Mouse (Mus musculus): ENCODE measurements around the gene Mapk13.
"Not testable (repeated sequence)": the region's sequence is repeated elsewhere in the genome, so short reads cannot be mapped to it uniquely, and the experiment has no call there.

Gene Mapk13

DNA sequence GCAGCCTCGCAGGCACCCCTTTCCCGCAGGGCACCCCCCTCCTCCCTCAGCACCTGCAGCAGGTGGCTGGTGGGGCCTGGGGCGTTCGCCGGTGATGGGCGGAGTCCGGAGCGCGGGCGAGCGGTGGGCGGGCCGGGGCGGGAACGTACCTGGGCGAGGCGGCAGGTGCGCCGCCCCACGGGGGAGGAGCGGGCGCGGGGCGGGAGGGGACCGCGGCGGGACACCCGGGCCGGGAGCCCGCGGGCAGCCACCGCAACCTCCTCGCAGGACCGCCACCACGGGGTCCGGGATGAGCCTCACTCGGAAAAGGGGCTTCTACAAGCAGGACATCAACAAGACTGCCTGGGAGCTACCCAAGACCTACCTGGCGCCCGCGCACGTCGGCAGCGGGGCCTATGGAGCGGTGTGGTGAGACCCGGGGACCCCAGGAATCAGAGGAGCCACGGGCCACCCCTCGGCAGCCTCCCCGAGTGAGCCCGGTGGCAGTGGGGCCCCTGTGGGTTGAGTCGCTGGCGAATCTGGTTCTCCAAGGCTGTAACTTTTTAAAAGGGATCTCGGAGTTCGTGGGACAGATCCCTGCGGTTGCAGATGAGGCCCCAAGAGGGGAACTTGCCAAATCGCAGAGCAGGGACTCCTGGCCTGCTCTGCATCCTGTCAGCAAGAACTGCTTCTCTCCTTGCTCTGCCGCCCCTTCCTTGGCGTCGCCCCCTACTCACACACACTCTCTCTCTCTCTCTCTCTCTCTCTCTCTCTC lies at the start of gene Mapk13:
Mapk13 (plus strand) TSS at position 177 of the 754 bp plus-strand sequence.
- no peak for DNase-seq

DNA sequence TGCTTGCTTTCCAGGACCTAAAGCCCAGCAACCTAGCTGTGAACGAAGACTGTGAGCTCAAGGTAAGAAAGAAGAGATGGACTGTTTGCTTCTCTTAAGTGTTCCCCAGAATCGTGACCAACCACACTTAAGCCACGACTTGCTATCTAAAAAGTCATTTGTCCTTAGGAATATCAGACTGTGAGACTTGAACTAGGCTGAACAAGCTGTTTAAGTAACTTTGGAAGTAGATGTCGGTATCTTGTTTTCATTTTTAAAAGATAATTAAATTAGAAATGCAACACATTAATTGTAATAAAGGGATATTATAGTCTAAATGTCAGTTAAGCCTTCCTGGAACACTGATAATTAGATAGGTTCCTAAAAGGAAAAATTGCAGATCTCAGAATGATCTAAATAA lies 43.3 kb upstream of the Mapk13 start, which contains the start of gene AC170998.1:
AC170998.1 (plus strand) TSS at position 301 of the 400 bp plus-strand sequence.
- no peak for DNase-seq

DNA sequence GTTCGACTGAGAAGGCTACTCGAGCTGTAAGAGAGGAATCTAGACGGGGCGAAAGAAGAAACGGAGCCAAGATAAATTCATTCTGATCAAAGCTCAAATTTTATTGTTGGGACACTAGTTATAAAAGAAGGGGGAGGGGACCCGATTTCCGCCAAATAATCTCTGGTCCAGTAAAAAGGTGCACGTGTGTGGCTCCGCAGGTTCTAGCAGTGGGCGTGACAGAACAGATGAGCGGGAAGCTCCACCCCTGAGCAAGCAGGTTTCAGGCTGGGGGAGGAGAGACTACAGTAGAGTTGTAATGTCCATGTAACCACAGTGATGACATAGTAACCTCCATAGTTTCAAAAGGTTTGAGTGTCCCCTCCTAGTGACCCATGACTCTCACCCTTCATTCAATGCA lies 41.6 kb upstream of the Mapk13 start:
- peak; percentile 76 for DNase-seq

DNA sequence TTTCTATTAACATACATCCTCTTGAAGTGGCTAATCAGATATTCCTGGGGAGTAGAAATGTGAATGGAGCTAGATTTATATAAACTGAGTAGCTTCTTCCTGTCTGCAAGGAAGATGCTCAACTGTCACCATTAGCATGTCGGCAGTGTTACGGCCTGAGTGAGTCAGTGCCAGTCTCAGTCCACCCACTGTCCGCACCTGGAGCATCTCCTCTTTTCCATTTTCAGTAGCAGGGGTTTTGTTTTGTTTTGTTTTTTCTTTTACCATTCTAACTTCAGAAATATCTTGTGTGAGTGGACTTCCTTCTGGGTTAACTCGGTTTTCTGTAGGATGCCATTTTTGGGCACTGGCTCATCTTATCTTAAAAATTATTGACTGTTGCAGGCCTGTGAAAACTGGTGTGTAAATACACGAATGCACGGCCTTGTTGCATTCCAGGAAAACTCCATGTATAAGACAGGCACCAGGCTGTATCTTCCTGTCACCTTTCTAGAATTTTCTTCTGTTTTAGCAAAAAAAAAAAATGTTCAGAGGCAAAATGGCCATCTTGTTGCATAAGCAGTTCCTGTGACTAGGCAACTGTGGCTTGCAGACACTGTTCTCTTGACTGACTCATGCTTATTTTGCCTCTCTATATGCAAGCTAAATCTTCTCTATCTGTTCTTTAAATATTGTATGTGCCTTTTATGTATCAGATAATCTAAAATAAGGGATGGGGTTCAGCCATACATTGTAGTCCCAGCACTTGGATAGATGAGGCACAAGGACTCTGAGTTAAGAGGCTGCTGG lies 33.6 kb upstream of the Mapk13 start:
- DNase-seq: no peak

DNA sequence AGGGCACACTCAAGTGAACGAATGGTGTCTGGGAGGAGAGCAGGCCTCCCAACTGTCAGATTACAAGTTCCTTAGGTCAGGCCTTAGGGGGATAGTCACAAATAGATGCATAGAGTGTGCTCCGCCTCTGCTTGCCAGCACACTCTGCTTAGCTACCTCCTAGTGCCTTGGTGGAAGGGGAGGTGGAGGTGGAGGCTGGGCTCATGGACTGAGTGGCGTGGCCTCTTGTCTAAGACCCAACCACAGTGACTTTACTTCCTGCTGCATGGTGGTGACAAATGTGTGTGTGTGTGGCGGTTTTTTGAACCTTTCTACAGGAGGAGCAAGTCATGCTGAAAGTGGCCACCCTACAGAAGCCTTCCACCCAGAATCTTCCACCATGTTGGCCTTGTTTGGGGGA lies 32.6 kb upstream of the Mapk13 start:
- no peak for DNase-seq

DNA sequence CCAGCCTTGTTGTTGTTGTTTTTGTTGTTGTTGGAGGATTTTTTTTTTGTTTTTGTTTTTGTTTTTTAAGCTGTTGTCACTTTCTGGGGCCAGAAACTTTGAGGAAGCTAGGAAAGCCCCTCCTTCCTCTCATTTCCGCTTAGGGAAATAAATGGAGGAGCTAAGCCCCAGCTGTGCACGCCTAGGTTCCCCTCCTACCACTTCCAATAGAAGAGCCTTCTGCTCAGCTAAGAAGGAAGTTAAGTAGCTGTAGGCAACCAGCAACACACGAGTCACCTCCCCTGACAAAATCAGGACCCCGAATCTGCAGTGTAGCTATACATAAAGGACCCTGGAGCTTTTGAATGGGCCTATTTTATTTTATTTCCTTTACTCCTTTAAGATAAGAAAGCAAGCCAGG lies 31.1 kb upstream of the Mapk13 start:
- DNase-seq: no peak

DNA sequence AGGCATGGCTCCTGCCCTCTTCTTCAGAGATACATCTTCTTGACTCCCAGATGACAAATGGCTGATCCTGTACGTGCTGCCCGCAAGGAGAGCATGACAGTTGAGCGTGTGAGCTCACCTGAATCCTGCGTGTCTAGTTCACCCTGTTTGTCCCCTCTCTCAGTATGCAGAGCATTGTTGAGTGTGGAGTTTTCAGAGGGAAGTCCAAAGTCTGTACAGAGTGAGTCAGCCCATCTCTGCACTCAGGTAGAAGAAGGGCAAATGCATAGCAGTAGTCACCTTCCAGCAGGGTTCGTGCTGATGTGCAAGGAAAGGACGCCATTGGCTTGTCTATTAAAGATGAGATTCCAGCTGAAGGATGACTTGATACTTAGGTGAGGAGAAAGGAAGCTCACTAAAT lies 29.9 kb upstream of the Mapk13 start:
- no peak for DNase-seq

DNA sequence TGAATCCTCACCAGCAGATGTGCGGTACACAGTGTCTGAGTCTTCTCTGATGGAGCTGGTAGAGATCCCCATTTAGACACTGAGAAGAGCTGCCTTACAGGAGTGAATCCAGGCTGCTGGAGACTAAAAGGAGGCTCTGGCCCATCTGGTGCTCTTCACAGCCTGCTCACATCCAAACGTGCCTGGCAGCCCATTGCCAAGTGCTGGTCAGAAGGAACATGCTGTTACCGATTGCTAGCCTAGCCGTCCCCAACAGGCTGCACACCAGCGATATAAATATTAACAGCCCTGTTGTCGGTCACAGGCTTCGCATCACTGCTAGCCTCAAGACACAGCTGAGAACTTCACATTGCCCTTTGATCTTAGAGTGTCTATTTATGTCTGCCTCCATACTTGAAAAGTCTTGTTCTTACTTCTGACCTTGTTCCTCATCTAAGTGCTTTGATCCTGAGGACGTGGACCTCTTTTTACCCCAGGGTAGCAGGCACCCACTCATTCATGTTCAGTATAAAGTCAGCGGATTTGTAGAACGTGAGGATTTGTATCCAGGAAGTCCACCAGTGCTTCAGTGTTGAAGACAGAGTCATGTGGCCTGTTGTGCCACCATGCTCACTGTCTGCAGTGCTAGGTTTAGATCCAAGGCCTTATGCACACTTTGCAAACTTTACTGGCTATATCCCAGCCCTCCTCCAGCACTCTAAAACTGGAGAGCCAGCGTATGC lies 25.8 kb upstream of the Mapk13 start:
- peak; percentile 85 for DNase-seq

DNA sequence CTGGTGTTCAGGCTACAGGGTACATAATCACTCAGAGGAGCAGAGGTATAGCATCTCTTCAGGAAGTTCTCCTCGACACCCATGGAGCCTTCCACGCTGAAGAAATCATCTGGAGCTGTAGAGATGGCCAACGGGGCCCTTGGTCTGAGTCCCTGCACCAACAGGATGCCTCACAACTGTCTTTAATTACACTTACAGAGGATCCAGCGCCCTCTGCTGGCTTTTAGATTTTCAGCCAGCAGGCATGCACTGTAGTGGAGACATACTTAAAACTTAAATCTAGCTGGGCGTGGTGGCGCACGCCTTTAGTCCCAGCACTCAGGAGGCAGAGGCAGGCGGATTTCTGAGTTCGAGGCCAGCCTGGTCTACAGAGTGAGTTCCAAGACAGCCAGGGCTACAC lies 25.2 kb upstream of the Mapk13 start:
- DNase-seq: no peak

DNA sequence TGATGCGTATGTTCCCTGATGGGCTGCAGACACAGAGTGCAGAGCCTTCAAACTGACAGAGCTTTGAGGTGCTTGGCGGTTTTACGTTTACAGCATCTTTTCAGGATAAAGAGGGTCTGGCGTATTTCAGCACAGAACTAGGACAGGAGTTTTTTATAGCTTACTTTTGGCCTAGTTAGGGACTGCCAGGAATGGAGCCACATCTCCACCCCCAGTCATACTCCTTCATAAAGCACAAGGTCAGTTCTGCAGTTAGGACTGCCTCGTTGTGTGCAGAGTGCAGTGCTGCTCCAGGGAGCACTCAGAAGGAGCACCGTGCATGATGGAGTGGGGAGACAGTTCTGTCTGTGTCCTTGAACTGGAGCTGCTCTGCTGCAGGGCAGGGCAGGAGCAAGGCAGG lies 23.3 kb upstream of the Mapk13 start:
- DNase-seq: no peak

DNA sequence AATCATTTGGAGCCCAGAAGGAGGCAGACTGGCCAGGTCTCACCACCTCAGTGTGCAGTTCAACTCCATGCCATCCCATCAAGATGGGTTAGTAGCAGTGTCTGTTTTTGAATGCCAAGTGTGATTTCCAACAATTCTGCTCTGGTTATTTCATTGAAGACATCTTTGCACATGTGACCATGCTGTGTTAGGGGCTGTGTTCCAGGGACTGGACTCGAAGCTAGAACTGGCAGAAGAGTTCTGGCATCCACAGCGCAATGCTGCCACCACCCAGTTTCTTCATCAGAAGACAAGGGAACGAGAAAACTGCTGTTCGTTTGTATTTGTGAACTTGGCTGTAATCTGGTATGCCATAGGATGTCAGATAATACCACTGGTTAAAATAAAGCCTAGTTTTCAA lies 21.1 kb upstream of the Mapk13 start:
- no peak for DNase-seq

DNA sequence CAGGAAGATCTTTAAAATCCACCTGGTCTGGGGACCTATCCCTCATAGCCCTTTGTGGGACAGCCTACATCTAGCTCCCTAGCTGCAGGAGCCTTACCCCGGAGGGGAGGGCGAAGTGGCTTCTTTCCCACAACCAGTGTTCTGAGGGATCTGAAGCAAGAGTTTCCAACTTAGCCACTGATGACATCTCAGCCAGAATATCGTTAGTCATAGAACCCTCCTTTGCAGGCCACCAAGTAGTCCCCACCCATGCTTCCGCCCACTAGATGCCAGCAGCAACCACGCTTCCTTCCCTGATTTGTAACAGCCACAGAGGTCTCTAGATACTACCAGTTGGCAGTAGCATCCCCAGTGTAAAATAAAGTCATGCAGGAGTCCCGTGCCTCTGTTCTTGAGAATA lies 18.5 kb upstream of the Mapk13 start:
- DNase-seq: no peak

DNA sequence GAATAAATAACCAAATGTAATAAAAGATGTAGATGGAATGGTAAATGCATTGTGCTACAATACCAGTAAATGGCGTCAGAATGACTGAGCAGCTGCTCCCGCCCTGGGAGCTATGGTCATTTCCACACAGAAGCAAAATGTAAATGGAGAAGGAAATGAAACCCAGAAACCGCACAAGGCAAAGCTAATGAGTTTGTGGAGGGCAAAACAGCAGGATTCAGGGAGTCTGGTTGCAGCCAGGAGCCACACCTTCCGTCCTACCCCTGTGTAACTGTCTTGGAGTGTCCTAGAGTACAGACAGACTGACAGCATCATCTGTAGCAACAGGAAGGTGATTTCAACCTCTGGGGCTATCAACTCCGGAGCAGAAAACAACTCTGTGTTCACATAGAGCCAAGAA lies 12.7 kb upstream of the Mapk13 start:
- no peak for DNase-seq

DNA sequence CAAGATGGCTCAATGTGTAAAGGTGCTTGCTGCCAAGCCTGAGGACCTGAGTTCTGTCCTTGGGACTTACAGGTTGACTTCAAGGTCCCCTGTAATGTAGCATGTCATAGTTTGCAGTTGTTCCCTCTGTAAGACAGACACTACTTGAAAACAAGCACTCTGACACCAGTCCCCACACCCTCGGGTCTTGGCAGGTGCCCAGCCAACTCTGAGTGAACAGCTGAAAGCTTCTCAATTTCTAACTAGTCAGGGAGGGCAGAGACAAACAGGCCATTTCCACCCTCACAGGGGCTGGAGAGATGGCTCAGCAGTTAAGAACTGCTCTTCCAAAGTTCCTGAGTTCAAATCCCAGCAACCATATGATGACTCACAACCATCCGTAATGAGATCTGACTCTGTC lies 11.6 kb upstream of the Mapk13 start:
- no peak for DNase-seq

DNA sequence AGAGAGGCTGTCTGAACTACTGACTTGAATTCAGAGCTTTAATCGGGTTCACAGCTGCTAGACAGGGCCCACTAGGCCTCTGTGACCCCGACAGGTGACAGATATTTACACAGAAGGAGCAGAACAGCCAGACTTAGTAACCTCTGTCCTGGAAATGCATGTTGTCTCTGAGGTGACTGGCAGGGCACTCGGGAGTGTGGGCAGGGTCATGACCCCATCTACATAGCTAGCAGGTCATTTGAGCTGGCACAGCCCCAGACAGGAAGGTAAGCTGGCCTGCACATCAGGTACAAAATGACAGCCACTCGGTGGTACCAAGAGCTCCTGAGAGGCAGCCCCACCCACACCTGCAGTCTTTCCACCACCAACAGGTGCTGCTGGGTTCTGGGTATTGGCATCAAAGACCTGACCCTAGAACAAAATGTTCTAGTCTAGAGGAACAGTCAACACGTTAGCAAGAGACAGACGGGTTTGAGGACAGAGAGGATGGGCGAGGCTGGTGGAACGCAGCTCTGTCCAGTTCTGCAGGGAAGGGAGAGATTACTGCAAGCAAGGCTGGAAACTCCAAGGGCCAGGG lies 8.3 kb upstream of the Mapk13 start:
- no peak for DNase-seq

DNA sequence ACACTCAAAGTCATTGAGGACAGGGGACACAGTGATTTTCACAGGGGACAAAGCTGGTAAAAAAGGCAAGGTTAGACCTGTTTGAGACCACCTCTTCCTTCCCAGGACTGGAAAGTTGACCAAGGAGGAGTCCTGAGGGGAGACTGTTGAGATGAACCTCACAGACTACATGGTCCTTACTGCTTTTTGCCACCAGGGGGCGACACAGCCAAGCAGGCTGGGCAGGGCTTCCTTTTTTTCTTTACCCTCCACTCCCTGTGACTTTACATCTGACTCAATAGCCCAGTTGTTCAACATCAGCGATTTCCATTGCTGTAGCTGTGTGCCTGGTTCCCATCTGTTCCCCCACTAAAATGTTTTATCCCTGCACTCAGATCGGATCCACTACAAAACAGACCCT lies 7.2 kb upstream of the Mapk13 start:
- peak; percentile 74 for DNase-seq

DNA sequence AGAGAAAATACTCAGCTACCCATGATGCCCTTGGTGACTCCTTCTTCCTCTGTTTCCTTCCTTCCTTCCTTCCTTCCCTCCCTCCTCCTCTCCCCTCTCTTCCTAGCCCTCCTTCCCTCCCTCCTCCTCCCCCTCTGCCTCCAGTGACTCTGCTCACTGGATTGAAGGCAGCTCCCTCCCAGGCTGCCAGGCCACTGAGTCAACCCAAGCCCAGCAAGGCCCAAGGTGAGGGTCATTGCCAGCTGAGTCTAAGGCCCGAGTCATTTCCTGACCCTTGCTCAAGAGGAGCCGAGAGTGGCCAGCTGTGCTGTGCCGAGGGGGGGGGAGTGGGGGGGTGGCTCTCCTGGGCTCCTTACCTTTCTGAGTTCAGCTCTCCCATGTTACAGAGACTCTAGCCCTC lies 2.9 kb upstream of the Mapk13 start:
- no peak for DNase-seq

DNA sequence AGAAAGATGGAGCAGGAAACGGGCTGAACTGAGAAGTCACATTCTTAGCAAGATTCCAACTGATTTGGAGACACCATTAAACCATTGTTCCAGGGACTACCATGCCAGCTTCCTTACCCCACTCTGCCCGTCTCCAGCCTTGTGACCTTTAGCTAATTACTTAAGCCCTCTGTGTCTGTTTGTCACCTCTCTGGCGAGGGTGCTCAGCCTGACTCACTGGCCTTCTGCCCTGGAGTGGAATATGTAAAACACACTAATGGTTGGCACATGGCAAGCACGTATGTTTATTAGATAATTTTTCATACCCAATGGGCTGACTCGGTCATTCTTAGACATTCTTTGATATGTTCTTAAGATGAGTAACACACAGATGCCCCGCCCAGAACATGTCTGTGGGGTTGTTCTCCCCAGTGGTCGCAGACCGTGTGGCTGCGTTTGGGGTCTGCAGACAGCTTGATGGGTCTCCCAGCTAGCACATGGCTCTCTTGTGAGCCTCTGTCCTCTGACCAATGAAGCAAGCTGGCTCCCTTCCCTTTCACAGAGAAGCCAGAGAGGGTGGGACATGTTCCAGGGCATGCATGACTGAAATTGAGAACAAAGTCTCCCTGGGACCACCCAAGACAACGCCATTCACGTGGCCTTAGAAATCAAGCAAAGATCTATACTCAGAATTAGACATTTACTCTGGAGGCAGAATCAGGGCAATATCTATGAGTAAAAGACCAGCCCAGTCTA lies 2.1 kb upstream of the Mapk13 start:
- no peak for DNase-seq

DNA sequence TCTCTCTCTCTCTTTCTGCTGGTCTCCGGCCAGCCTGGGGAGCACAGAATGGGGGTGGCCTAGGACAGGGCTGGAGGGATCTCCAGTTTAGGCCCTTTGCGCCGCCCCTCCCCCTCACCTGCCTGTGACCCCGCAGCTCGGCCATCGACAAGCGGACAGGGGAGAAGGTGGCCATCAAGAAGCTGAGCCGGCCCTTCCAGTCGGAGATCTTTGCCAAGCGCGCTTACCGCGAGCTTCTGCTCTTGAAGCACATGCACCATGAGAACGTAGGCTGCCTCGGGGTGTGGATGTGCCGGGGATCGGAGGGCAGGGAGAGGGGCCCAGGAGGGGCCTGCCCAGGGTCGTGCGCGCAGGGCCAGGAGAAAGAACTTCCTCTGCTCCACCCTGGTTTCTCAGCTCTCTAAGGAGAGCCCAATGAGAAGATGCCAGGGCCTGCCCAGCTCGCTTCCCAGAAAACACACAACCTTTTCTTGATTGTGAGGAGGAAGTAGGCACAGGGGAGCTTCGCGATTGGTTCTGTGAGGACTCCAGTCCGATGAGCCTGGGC lies 851 bp downstream of the Mapk13 start:
- DNase-seq: no peak

DNA sequence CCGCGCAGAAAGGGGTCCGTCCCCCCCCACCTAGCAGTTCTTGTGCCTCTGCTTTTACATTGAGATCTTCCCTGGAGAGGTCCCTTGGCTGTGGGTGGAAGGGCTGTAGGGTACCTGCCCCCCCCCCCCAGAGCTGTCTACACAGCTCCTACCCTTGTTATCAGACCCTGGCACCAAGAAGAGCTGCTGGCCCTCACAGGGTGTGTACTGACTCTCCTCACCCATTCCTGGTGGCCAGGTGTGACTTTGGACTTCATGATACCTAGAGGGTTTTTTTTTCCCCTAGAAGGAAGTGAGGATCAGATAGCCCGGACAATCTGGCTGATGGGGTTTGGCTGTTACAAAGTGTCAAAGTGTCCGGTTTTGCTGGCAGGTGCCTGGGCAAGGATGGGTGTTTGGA lies 2.2 kb downstream of the Mapk13 start:
- DNase-seq: no peak

DNA sequence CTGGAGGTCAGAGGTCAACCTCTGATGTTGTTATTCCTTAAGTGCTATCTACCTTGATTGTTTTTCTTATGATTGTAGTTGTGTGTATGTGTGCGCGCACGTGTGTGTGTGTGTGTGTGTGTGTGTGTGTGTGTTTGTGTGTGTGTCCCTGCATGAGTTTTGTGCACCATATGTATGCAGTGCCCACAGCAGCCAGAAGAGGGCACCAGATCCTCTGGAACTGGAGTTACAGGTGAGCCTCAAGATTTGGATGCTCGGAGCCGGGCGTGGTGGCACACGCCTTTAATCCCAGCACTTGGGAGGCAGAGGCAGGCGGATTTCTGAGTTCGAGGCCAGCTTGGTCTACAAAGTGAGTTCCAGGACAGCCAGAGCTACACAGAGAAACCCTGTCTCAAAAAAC lies 5.2 kb downstream of the Mapk13 start:
- not testable (repeated sequence) for DNase-seq

DNA sequence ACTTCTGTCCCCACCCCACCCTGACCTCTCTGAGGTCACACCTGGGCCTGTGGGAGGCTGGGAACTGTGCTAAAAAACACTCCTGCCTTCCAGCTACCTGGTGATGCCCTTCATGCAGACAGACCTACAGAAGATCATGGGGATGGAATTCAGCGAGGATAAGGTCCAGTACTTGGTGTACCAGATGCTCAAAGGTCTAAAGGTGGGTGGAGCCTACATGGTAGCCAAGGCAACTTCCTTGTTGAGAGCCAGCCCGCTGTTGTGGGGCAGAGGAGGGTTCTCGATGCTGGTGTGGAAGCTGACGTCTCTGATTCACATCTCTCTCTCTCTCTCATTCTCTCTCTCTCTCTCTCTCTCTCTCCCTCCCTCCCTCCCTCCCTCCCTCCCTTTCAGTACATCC lies 6.1 kb downstream of the Mapk13 start:
- peak; percentile 63 for DNase-seq

Measured in kidney, adult 9 months (tissue).